Mouse (Mus musculus): Measurements from ENCODE around the gene Dmwd.

Dmwd gene

DNA sequence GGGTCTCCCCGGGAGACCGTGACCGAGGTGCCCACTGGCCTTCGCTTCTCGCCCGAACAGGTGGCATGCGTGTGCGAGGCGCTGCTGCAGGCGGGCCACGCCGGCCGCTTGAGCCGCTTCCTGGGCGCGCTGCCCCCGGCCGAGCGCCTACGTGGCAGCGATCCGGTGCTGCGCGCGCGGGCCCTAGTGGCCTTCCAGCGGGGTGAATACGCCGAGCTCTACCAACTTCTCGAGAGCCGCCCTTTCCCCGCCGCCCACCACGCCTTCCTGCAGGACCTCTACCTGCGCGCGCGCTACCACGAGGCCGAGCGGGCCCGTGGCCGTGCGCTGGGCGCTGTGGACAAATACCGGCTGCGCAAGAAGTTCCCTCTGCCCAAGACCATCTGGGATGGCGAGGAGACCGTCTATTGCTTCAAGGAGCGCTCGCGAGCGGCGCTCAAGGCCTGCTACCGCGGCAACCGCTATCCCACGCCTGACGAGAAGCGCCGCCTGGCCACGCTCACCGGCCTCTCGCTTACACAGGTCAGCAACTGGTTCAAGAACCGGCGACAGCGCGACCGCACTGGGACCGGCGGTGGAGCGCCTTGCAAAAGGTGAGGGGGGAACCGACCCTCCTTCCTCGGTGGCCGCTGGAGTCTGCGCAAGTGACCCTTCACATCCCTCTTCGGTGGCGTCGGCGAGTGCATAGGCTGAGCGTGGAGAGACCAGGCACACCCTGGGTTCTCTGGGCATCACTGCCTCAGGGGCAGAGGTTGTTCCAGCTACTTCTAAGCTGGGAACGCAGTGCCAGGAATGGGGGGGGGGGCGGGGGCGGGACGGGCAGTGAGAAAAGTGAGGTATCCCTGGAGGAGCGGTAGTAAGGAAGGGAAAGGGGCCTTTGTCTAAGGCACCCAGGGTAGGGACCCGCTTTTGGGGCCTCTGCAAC is 19.1 kb downstream of the Dmwd start:
- DNase-seq (ENCODE audit: low spot score in 2 of 2), result no peak

DNA sequence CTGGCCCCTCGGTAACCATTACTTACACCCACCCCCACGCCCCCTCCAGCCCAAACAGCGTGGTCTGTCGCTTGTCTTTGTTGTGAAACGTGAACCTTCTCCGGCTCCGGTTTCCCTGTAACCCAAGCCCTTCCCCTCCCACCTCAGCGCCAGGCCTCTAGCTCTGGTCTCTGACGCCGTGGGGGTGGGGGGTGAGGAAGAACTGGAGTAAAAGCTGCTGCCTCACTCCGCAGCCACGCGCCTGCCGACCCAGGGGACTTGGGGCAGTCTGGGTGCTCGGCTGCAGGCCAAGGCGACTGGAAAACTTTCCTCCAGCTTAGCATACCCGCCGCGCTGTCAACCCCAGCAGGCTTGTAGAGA is 19.7 kb downstream of the Dmwd start:
- DNase-seq (ENCODE audit: low spot score in 2 of 2), result no peak

- no peak for DNase-seq (ENCODE audit: low spot score in 2 of 2)
Measured at GRCm38 (mm10) chr7:19096421-19096976, 20.5 kb downstream of the Dmwd start.

- no peak for DNase-seq (ENCODE audit: low spot score in 2 of 2)
Measured at GRCm38 (mm10) chr7:19097217-19097616, 21.2 kb downstream of the Dmwd start.

DNA sequence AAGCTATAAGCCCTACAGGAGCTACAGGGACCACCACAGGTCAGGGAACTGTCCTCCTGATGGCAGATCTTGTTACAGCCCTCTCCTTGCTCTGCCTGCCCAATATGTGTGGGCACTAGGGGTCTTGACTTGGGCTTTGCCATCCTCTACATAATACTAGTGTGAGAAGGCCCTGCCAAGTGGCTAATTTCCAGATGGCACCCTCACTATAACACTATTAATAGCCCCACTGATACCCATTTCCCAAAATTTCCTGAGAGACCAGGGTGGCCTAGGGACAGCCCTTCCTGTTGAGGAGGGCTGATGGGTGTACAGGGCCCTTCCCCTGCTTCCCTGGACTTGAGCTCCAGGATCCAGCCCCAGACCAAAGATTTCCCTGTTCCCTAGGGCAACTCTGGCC is 21.8 kb downstream of the Dmwd start:
- no peak for DNase-seq (ENCODE audit: low spot score in 2 of 2)

- DNase-seq (ENCODE audit: low spot score in 2 of 2), result no peak
Measured at GRCm38 (mm10) chr7:19098811-19099210, 22.8 kb downstream of the Dmwd start.

GRCm38 (mm10) chr7:19100290-19100689 is 24.3 kb downstream of the Dmwd start:
- DNase-seq (ENCODE audit: low spot score in 2 of 2), result no peak

DNA sequence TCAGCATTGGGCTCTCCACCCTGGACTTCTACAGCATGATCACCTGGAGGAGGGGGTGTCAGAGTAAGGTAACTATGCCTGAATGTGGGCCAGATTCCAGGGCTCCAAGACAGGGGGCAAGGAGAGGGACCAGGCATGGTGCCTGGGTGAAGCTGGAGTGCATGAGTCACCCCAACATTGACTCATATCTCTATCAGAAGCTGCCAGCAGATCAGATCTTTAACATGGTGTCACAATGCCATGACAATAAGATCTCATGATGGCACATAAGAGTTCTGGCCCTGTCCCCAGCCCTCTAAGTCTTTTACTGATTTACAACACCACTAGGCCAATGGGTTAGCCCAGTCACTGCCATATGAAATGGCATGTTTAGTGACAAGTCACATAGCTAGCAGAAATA is 27.7 kb downstream of the Dmwd start:
- no peak for DNase-seq (ENCODE audit: low spot score in 2 of 2)

DNA sequence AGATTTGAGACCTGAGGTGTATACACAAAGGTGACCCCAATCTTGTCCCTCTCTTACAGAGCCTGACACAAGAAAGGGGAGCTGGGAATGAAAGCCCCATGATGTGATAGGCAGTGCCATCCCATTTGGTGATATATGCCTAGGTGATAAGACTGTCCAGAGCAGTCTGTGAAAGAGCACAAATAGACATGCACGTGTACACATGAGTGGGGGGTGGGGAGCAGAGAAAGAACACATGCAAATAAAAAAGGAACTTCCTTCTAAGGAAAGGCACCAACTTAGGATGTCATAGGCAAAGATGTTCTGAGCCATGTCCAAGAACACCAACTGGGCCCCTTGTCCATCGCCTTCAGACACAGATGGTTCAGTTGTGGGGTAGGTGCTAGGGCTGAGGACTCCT is 28.5 kb downstream of the Dmwd start:
- DNase-seq (ENCODE audit: low spot score in 2 of 2), result no peak

DNA sequence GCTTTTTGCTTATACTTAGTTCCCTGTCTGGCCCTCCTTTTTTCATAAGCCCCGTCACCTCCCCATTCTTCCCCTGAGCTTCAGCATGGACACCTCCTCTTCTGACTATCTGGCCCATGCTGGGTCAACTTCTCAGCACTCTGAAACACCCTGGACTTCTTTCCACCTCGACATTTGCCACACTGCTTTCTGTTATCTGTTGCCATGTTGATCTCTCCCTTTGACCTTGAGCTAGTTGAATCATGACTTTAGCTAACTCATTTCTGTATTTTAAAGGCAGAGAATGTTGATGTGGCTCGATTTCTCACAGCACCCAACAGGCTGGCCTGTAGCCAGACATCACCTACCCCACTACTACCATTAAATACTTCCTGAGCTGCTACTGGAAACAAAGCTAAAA is 31.4 kb downstream of the Dmwd start:
- DNase-seq (ENCODE audit: low spot score in 2 of 2), result no peak

DNA sequence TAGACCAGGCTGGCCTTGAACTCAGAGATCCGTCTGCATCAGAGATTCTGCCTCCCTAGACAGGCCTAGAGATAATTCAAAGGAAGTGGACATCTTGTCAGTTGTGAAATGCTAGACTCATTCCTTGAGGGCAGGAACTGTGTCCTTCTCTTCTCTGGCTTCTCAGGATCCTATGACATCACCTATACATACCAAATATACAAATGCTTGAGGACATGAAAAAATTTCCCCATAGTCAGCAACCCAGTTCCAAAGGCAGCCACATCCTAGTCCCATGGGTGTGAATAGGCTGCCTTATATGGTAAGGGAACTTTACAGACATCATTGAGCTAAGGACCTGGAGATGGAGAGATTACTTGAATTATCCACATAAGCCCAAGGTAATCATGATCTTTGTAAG is 33.5 kb downstream of the Dmwd start:
- DNase-seq (ENCODE audit: low spot score in 2 of 2), result no peak

- peak; percentile 49 to 51 for DNase-seq (ENCODE audit: low spot score in 2 of 2)
Measured at GRCm38 (mm10) chr7:19118028-19118771, 42.2 kb downstream of the Dmwd start, which contains the start of gene Gm4969. Gene Gm4969, minus strand, starts transcription at chr7:19118368.

DNA sequence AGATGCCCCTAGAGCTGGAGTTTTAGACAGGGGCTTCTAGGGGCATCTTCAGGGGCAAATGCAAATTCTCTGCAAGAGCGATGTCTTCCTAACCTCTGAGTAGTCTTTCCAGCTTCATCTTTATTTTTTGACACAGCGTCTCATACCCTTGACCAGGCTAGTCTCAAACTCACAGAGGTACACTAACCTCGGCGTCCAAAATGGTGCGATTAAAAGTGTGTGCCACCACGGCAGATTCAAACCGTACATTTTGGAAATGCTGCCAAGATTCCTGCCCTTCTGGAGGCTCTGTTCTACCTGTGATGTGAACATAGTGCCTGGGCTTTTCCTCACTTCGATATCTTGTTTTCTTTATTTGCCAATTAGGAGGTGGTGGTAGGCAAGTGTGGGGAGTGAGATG is 43.1 kb downstream of the Dmwd start:
- DNase-seq (ENCODE audit: low spot score in 2 of 2), result no peak

GRCm38 (mm10) chr7:19119631-19120429 is 43.8 kb downstream of the Dmwd start, which contains the start of gene Fbxo46:
Gene Fbxo46, plus strand, starts transcription at chr7:19119859.
- DNase-seq (ENCODE audit: low spot score in 2 of 2), result peak; percentile 92 to 95

GRCm38 (mm10) chr7:19121686-19122085 is 45.7 kb downstream of the Dmwd start:
- no peak for DNase-seq (ENCODE audit: low spot score in 2 of 2)

DNA sequence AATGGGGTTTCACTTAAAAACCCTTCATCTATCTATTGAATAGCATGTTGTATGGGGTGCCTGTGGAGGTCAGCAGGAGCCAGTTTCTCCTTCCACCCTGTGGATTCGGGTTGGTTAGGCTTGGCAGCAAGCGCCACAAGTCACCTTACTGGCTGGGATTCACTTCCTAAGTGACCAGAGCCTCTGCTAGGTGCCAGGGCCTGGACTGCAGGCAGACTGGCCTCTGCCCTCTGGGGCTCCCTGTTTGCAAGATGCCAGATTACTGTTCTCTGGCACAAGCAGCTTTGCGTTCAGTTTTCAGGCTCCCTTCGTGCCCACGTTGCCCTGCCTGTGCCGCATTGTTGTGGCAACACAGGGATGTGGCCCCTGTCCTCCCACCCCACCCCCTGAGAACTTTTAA is 48.7 kb downstream of the Dmwd start:
- DNase-seq (ENCODE audit: low spot score in 2 of 2), result no peak

GRCm38 (mm10) chr7:19127744-19128143 is 51.7 kb downstream of the Dmwd start:
- no peak for DNase-seq (ENCODE audit: low spot score in 2 of 2)

- DNase-seq (ENCODE audit: low spot score in 2 of 2), result no peak
Measured at GRCm38 (mm10) chr7:19129396-19129795, 53.4 kb downstream of the Dmwd start.

GRCm38 (mm10) chr7:19130657-19131056 is 54.6 kb downstream of the Dmwd start:
- no peak for DNase-seq (ENCODE audit: low spot score in 2 of 2)

DNA sequence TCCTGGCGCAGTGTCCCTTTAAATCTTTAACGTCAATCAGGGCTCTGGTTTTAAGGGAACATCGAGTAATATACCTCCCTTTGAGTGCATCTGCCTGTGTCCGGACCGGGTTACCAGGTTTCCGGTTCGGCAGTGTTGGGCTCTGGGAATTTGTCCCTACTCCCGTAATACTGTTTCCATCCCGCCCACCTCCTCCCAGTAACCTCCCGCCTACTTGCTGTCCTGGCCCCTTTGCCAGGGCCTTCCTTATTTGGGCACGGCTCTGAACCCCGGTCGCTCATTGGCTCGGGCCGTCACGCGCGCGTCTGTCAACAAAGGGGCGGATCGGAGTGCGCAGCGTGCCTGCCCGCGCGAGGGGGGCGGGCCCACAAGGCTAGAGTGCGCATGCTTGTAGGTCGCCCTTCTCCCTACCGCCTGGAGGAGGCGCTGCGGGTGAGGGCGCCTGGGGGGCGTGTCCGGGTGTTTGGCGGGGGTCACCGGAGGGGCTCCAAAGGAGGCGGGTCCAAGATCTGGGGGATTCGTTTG is 55.4 kb downstream of the Dmwd start:
- peak; percentile 95 to 97 for DNase-seq (ENCODE audit: low spot score in 2 of 2)

All from frontal cortex, postnatal 36 days (tissue).